Mouse (Mus musculus): ENCODE data around the gene Xrcc6. TPM values are rescaled to one million over a fixed set of nuclear protein-coding genes. Genes with fewer than 3 reads are reported as not detected.

Xrcc6 gene
- polyA plus RNA-seq, 1 experiment from 2014 or later: 75.1 TPM

- Histone ChIP-seq H3K9me3 (replicated peaks) (no peaks in the 10 kb centered on the region), H3K36me3 (peaks cover 46% of the 10 kb centered on the region), H3K27me3 (ENCODE audit: low read depth, poor library complexity, severe bottlenecking) (no peaks in the 10 kb centered on the region), H3K27ac (replicated peaks) (no peak overlapping the region), H3K4me3 (no peak overlapping the region), H3K4me1 (peaks cover 9% of the 10 kb centered on the region)
- 94% methylated on average over 6 of the region's 6 CpGs for WGBS
- no peak for DNase-seq (ENCODE audit: low spot score)
These were observed 32.9 kb upstream of the Xrcc6 start for GRCm38 (mm10) chr15:81954716-81955115.

GRCm38 (mm10) chr15:81955414-81955813 lies 32.2 kb upstream of the Xrcc6 start:
- no peaks in the 10 kb centered on the region for H3K27me3 ChIP-seq (ENCODE audit: low read depth, poor library complexity, severe bottlenecking)
- no peaks in the 10 kb centered on the region for H3K9me3 ChIP-seq (replicated peaks)
- H3K4me3 ChIP-seq: no peak overlapping the region
- H3K4me1 ChIP-seq: peaks cover 16% of the 10 kb centered on the region
- peaks cover 46% of the 10 kb centered on the region for H3K36me3 ChIP-seq
- DNase-seq (ENCODE audit: low spot score): no peak
- H3K27ac ChIP-seq (replicated peaks): no peak overlapping the region
- WGBS: 92% methylated on average over 15 of the region's 15 CpGs

- H3K4me1 ChIP-seq: peaks cover 24% of the 10 kb centered on the region
- no peak overlapping the region for H3K4me3 ChIP-seq
- H3K36me3 ChIP-seq: peaks cover 37% of the 10 kb centered on the region
- H3K27ac ChIP-seq (replicated peaks): no peak overlapping the region
- H3K9me3 ChIP-seq (replicated peaks): no peaks in the 10 kb centered on the region
- WGBS: 54% methylated on average over 8 of the region's 8 CpGs
- no peaks in the 10 kb centered on the region for H3K27me3 ChIP-seq (ENCODE audit: low read depth, poor library complexity, severe bottlenecking)
- peak; percentile 50 for DNase-seq (ENCODE audit: low spot score)
These were observed 31.2 kb upstream of the Xrcc6 start for GRCm38 (mm10) chr15:81956457-81956856.

- H3K4me3 ChIP-seq: no peak overlapping the region
- no peak for DNase-seq (ENCODE audit: low spot score)
- H3K27me3 ChIP-seq (ENCODE audit: low read depth, poor library complexity, severe bottlenecking): no peaks in the 10 kb centered on the region
- H3K4me1 ChIP-seq: peaks cover 24% of the 10 kb centered on the region
- peaks cover 26% of the 10 kb centered on the region for H3K36me3 ChIP-seq
- no peaks in the 10 kb centered on the region for H3K9me3 ChIP-seq (replicated peaks)
- 89% methylated on average over 11 of the region's 11 CpGs for WGBS
- H3K27ac ChIP-seq (replicated peaks): no peak overlapping the region
These were observed 30.0 kb upstream of the Xrcc6 start for GRCm38 (mm10) chr15:81957598-81957997.

GRCm38 (mm10) chr15:81958906-81959305 lies 28.7 kb upstream of the Xrcc6 start:
- Histone ChIP-seq H3K9me3 (replicated peaks) (no peaks in the 10 kb centered on the region), H3K4me1 (peaks cover 24% of the 10 kb centered on the region), H3K36me3 (peaks cover 23% of the 10 kb centered on the region), H3K27ac (replicated peaks) (no peak overlapping the region), H3K27me3 (ENCODE audit: low read depth, poor library complexity, severe bottlenecking) (no peaks in the 10 kb centered on the region), H3K4me3 (no peak overlapping the region)
- no peak for DNase-seq (ENCODE audit: low spot score)
- WGBS: 91% methylated on average over 3 of the region's 3 CpGs

- Histone ChIP-seq H3K4me3 (peak within 1 kb of the TSS; percentile 73), H3K27me3 (ENCODE audit: low read depth, poor library complexity, severe bottlenecking) (no peaks in the 10 kb centered on the region), H3K4me1 (peaks cover 31% of the 10 kb centered on the region), H3K27ac (replicated peaks) (peak within 1 kb of the TSS; percentile 86), H3K9me3 (replicated peaks) (no peaks in the 10 kb centered on the region), H3K36me3 (peaks cover 8% of the 10 kb centered on the region; the same call in 1 of the 2 replicates)
- WGBS: under 1% methylated on average over 77 of the region's 77 CpGs
- peak; percentile 99 for DNase-seq (ENCODE audit: low spot score)
These were observed 27.2 kb upstream of the Xrcc6 start, which contains the start of gene Pmm1 for GRCm38 (mm10) chr15:81960171-81961077. Pmm1 (minus strand) TSS chr15:81960930.

- H3K27ac ChIP-seq (replicated peaks): peak overlapping the region; percentile 86
- WGBS: 4% methylated on average over 7 of the region's 8 CpGs
- peaks cover 31% of the 10 kb centered on the region for H3K4me1 ChIP-seq
- DNase-seq (ENCODE audit: low spot score): no peak
- peak overlapping the region; percentile 73 for H3K4me3 ChIP-seq
- no peaks in the 10 kb centered on the region for H3K27me3 ChIP-seq (ENCODE audit: low read depth, poor library complexity, severe bottlenecking)
- 0 out of 2 replicates have a peak, but pooled peaks cover 4% of the 10 kb centered on the region for H3K36me3 ChIP-seq
- H3K9me3 ChIP-seq (replicated peaks): no peaks in the 10 kb centered on the region
These were observed 26.6 kb upstream of the Xrcc6 start for GRCm38 (mm10) chr15:81961078-81961451.

GRCm38 (mm10) chr15:81964262-81964661 lies 23.4 kb upstream of the Xrcc6 start:
- Histone ChIP-seq H3K27ac (replicated peaks) (no peak overlapping the region), H3K4me3 (no peak overlapping the region), H3K27me3 (ENCODE audit: low read depth, poor library complexity, severe bottlenecking) (no peaks in the 10 kb centered on the region), H3K36me3 (no peaks in the 10 kb centered on the region), H3K9me3 (replicated peaks) (no peaks in the 10 kb centered on the region), H3K4me1 (peaks cover 27% of the 10 kb centered on the region)
- DNase-seq (ENCODE audit: low spot score): no peak
- 81% methylated on average over 1 of the region's 1 CpGs for WGBS

- Histone ChIP-seq H3K27ac (replicated peaks) (no peak overlapping the region), H3K36me3 (no peaks in the 10 kb centered on the region), H3K4me1 (peaks cover 19% of the 10 kb centered on the region), H3K4me3 (no peak overlapping the region), H3K9me3 (replicated peaks) (no peaks in the 10 kb centered on the region), H3K27me3 (ENCODE audit: low read depth, poor library complexity, severe bottlenecking) (no peaks in the 10 kb centered on the region)
- no peak for DNase-seq (ENCODE audit: low spot score)
- WGBS: 58% methylated on average over 4 of the region's 4 CpGs
These were observed 22.6 kb upstream of the Xrcc6 start for GRCm38 (mm10) chr15:81964980-81965545.

- no peaks in the 10 kb centered on the region for H3K27me3 ChIP-seq (ENCODE audit: low read depth, poor library complexity, severe bottlenecking)
- no peaks in the 10 kb centered on the region; the same call in 1 of the 2 replicates for H3K9me3 ChIP-seq (replicated peaks)
- H3K4me1 ChIP-seq: peaks cover 8% of the 10 kb centered on the region
- H3K27ac ChIP-seq (replicated peaks): 0 out of 2 replicates have a peak overlapping the region, but pooled peaks have one; percentile 23
- H3K36me3 ChIP-seq: no peaks in the 10 kb centered on the region
- DNase-seq (ENCODE audit: low spot score): no peak
- WGBS: 78% methylated on average over 14 of the region's 14 CpGs
- no peak overlapping the region for H3K4me3 ChIP-seq
These were observed 21.4 kb upstream of the Xrcc6 start for GRCm38 (mm10) chr15:81966062-81966829.

GRCm38 (mm10) chr15:81967821-81968220 lies 19.8 kb upstream of the Xrcc6 start:
- Histone ChIP-seq H3K36me3 (no peaks in the 10 kb centered on the region), H3K27me3 (ENCODE audit: low read depth, poor library complexity, severe bottlenecking) (no peaks in the 10 kb centered on the region), H3K27ac (replicated peaks) (peak overlapping the region; percentile 28; the same call in 1 of the 2 replicates), H3K4me3 (no peak overlapping the region), H3K9me3 (replicated peaks) (peaks cover 7% of the 10 kb centered on the region), H3K4me1 (peaks cover 7% of the 10 kb centered on the region; the same call in 1 of the 2 replicates)
- WGBS: 90% methylated on average over 5 of the region's 5 CpGs
- DNase-seq (ENCODE audit: low spot score): no peak

GRCm38 (mm10) chr15:81968447-81968846 lies 19.2 kb upstream of the Xrcc6 start:
- 0 out of 2 replicates have a peak overlapping the region, but pooled peaks have one; percentile 28 for H3K27ac ChIP-seq (replicated peaks)
- peaks cover 11% of the 10 kb centered on the region for H3K9me3 ChIP-seq (replicated peaks)
- no peak overlapping the region for H3K4me3 ChIP-seq
- no peaks in the 10 kb centered on the region for H3K27me3 ChIP-seq (ENCODE audit: low read depth, poor library complexity, severe bottlenecking)
- no peak for DNase-seq (ENCODE audit: low spot score)
- no peaks in the 10 kb centered on the region for H3K36me3 ChIP-seq
- H3K4me1 ChIP-seq: peaks cover 7% of the 10 kb centered on the region; the same call in 1 of the 2 replicates
- 80% methylated on average over 2 of the region's 2 CpGs for WGBS

Data from midbrain, embryonic 10.5 days (tissue).